Mouse (Mus musculus) right cerebral cortex, adult 2 months (tissue): Measurements from ENCODE around the gene Ceacam9.
"Not testable (repeated sequence)": the region's sequence is repeated elsewhere in the genome, so short reads cannot be mapped to it uniquely, and the experiment has no call there.

Experiments used
- DNase-seq, 2 experiments: peaks; one replicate each; pipeline ENCODE4 v3.0.0; 2021 to 2022; ENCODE audit warnings: low spot score in 2 of 2

Gene Ceacam9

GRCm38 (mm10) chr7:16721629-16722028 lies at the start of gene Ceacam9:
Gene Ceacam9, plus strand, starts transcription at chr7:16721929.
- DNase-seq = no peak

GRCm38 (mm10) chr7:16673823-16674222 lies 47.9 kb upstream of the Ceacam9 start:
- no peak for DNase-seq

- not testable (repeated sequence) for DNase-seq
These were observed 47.0 kb upstream of the Ceacam9 start for GRCm38 (mm10) chr7:16674699-16675098.

- no peak for DNase-seq
These were observed 46.1 kb upstream of the Ceacam9 start, which contains the start of gene Ceacam15 for GRCm38 (mm10) chr7:16675605-16676004. Gene Ceacam15, minus strand, starts transcription at chr7:16675705.

GRCm38 (mm10) chr7:16680194-16680593 lies 41.5 kb upstream of the Ceacam9 start:
- not testable (repeated sequence) for DNase-seq

GRCm38 (mm10) chr7:16689196-16689595 lies 32.5 kb upstream of the Ceacam9 start:
- no peak for DNase-seq

- DNase-seq = peak; percentile 18 to 49
These were observed 26.7 kb upstream of the Ceacam9 start for GRCm38 (mm10) chr7:16695025-16695424.

- DNase-seq = no peak
These were observed 22.7 kb upstream of the Ceacam9 start for GRCm38 (mm10) chr7:16699042-16699441.

- no peak for DNase-seq
These were observed 21.1 kb upstream of the Ceacam9 start for GRCm38 (mm10) chr7:16700583-16700982.

- DNase-seq = peak; percentile 66 to 67
These were observed 15.3 kb upstream of the Ceacam9 start for GRCm38 (mm10) chr7:16706385-16706784.

- DNase-seq = no peak
These were observed 13.5 kb upstream of the Ceacam9 start for GRCm38 (mm10) chr7:16708244-16708643.

- no peak for DNase-seq
These were observed 11.1 kb upstream of the Ceacam9 start for GRCm38 (mm10) chr7:16710604-16711003.

- no peak for DNase-seq
These were observed 8.9 kb upstream of the Ceacam9 start for GRCm38 (mm10) chr7:16712633-16713415.

- DNase-seq = not testable (repeated sequence)
These were observed 5.1 kb upstream of the Ceacam9 start for GRCm38 (mm10) chr7:16716456-16717152.

- DNase-seq = not testable (repeated sequence)
These were observed 761 bp downstream of the Ceacam9 start for GRCm38 (mm10) chr7:16722490-16722889.

- peak; percentile 73 to 79 for DNase-seq
These were observed 7.0 kb downstream of the Ceacam9 start for GRCm38 (mm10) chr7:16728596-16729348.

- not testable (repeated sequence) for DNase-seq
These were observed 7.8 kb downstream of the Ceacam9 start for GRCm38 (mm10) chr7:16729563-16729962.

- no peak for DNase-seq
These were observed 9.1 kb downstream of the Ceacam9 start for GRCm38 (mm10) chr7:16730791-16731190.

GRCm38 (mm10) chr7:16731893-16732422 lies 10.2 kb downstream of the Ceacam9 start:
- no peak for DNase-seq

- DNase-seq = no peak
These were observed 15.9 kb downstream of the Ceacam9 start for GRCm38 (mm10) chr7:16737606-16738072.

- peak; percentile 99 for DNase-seq
These were observed 16.5 kb downstream of the Ceacam9 start, which contains the start of gene Ap2s1 for GRCm38 (mm10) chr7:16738073-16738696. Gene Ap2s1, plus strand, starts transcription at chr7:16738410.
